In genomic region chr1:87621858-87622279, GRCm38 (mm10) we compare ENCODE assay signal across 8 mouse cellular contexts. TPM values are rescaled to one million over a fixed set of nuclear protein-coding genes. Genes with fewer than 3 reads are reported as not detected.
A peak's percentile ranks its signal among the peaks of the same experiment; 100 is the strongest.
DNase-seq lines count a peak whose midpoint lies in the region; ATAC-seq and TF ChIP-seq lines count a peak whose summit lies in the region.

No protein-coding gene starts in this region.

- dilution Hi-C loops in CH12.LX (cut with MboI; ENCODE audit: extremely low pct_ligation_motif_present, extremely low pct_unique_long_range_greater_than_20kb, low sequenced_read_pairs): no loop called here

- TF ChIP-seq POLR2A in CH12.LX (IDR thresholded peaks at IDR 0.05; ENCODE audit: low read depth, low read length): no peak; the same call in 1 of the 2 replicates

- TF ChIP-seq EP300 in CH12.LX (IDR thresholded peaks at IDR 0.05; ENCODE audit: low read length): peak; percentile 88

- 42% methylated on average over 3 of the region's 3 CpGs for WGBS in kidney, embryonic 16.5 days
- WGBS in liver, embryonic 15.5 days (ENCODE audit: insufficient replicate concordance): 36% methylated on average over 3 of the region's 3 CpGs

- no peak; the same call in 1 of the 2 replicates for TF ChIP-seq RAD21 in CH12.LX (IDR thresholded peaks at IDR 0.05; ENCODE audit: low read depth, low read length)

- no peaks in the 10 kb centered on the region for H3K9me3 ChIP-seq in kidney, embryonic 16.5 days (ENCODE audit: low read length)
- H3K9me3 ChIP-seq in CH12.LX (replicated peaks; ENCODE audit: low read length): peaks cover 1% of the 10 kb centered on the region
- no peaks in the 10 kb centered on the region for H3K9me3 ChIP-seq in liver, embryonic 15.5 days (replicated peaks)

- in situ Hi-C loops in CH12.LX (cut with MboI; ENCODE audit: low pct_ligation_motif_present, low pct_unique_long_range_greater_than_20kb, low sequenced_read_pairs): no loop called here

- peak; percentile 35 for ATAC-seq in kidney, embryonic 16.5 days (ENCODE audit: low FRiP score, low TSS enrichment)
- no peak for ATAC-seq in liver, embryonic 15.5 days (ENCODE audit: insufficient read depth)

- intact Hi-C loops in gastrocnemius, postnatal 14 days (cut with DNase I; ENCODE audit: low total_unique reads): no loop called here

- no peaks in the 10 kb centered on the region for H3K36me3 ChIP-seq in kidney, embryonic 16.5 days (ENCODE audit: insufficient read depth, low read length)
- H3K36me3 ChIP-seq in CH12.LX (replicated peaks in 1 of 2; ENCODE audit: control insufficient read depth in 1 of 2, insufficient read depth in 1 of 2, low read length in 1 of 2): peaks cover 4 to 31% of the 10 kb centered on the region in 2 experiments
- no peaks in the 10 kb centered on the region for H3K36me3 ChIP-seq in liver, embryonic 15.5 days (replicated peaks)

- H3K9ac ChIP-seq in kidney, embryonic 16.5 days (replicated peaks; ENCODE audit: low read length): no peak overlapping the region
- peak overlapping the region; percentile 59 for H3K9ac ChIP-seq in CH12.LX (ENCODE audit: insufficient read depth, low read depth)
- H3K9ac ChIP-seq in liver, embryonic 15.5 days: peak overlapping the region; percentile 12; the same call in 1 of the 2 replicates

- H3K79me2 ChIP-seq in CH12.LX (replicated peaks; ENCODE audit: control insufficient read depth, extremely low read depth, insufficient read depth, poor library complexity, severe bottlenecking): peaks cover 55% of the 10 kb centered on the region

- TF ChIP-seq CTCF in CH12.LX (conservative IDR thresholded peaks at IDR 0.05 in 1 of 2, IDR thresholded peaks at IDR 0.05 in 1 of 2; ENCODE audit: low read depth in 2 of 2, low read length in 2 of 2): no peak

- H3K27ac ChIP-seq in kidney, embryonic 16.5 days (ENCODE audit: low read length): no peak overlapping the region
- H3K27ac ChIP-seq in CH12.LX (ENCODE audit: insufficient read depth, low read depth): peak overlapping the region; percentile 98
- H3K27ac ChIP-seq in liver, embryonic 15.5 days (replicated peaks): peak overlapping the region; percentile 81

- H3K4me2 ChIP-seq in kidney, embryonic 16.5 days (replicated peaks; ENCODE audit: low read depth, low read length): peak overlapping the region; percentile 32
- H3K4me2 ChIP-seq in CH12.LX (ENCODE audit: insufficient read depth, low read depth, poor library complexity, severe bottlenecking): peak overlapping the region; percentile 84
- peak overlapping the region; percentile 73 for H3K4me2 ChIP-seq in liver, embryonic 15.5 days

- no peaks in the 10 kb centered on the region for H3K27me3 ChIP-seq in kidney, embryonic 16.5 days (ENCODE audit: insufficient read depth, low read length)
- no peaks in the 10 kb centered on the region for H3K27me3 ChIP-seq in CH12.LX (replicated peaks)
- no peaks in the 10 kb centered on the region for H3K27me3 ChIP-seq in liver, embryonic 15.5 days

- peak overlapping the region; percentile 38 for H3K4me3 ChIP-seq in kidney, embryonic 16.5 days (ENCODE audit: low read length)
- peak overlapping the region; percentile 87 to 98 (median 94) for H3K4me3 ChIP-seq in CH12.LX (replicated peaks in 1 of 3; ENCODE audit: low read depth in 2 of 3, low read length in 2 of 3, poor library complexity in 1 of 3)
- H3K4me3 ChIP-seq in liver, embryonic 15.5 days (replicated peaks): peak overlapping the region; percentile 61

- H3K4me1 ChIP-seq in kidney, embryonic 16.5 days (ENCODE audit: insufficient read depth, low read length): 0 out of 2 replicates have a peak, but pooled peaks cover 4% of the 10 kb centered on the region
- peaks cover 22 to 51% of the 10 kb centered on the region in 2 experiments for H3K4me1 ChIP-seq in CH12.LX (ENCODE audit: control insufficient read depth in 1 of 2, insufficient read depth in 2 of 2)
- H3K4me1 ChIP-seq in liver, embryonic 15.5 days (replicated peaks): peaks cover 71% of the 10 kb centered on the region

- peak; percentile 23 for DNase-seq in adrenal gland, adult 2 months
- no peak for DNase-seq in adrenal gland, adult 18-20 months (ENCODE audit: low spot score in 2 of 2)
- DNase-seq in kidney, postnatal 36 days: no peak
- peak; percentile 94 for DNase-seq in CH12.LX (ENCODE audit: extremely low read depth)
- DNase-seq in gastrocnemius, postnatal 14 days: no peak
- no peak for DNase-seq in cerebellum, adult 11 months

TF ChIP-seq in CH12.LX, 34 proteins besides CTCF, POLR2A, EP300 and RAD21:
- TF ChIP-seq CHD2 (IDR thresholded peaks at IDR 0.05; ENCODE audit: low read length) (peak; percentile 81; the same call in 1 of the 2 replicates), KAT2A (IDR thresholded peaks at IDR 0.05; ENCODE audit: insufficient replicate concordance, low read length) (no peak), UBTF (IDR thresholded peaks at IDR 0.05; ENCODE audit: low read depth, low read length) (no peak; the same call in 1 of the 2 replicates), ZMIZ1 (IDR thresholded peaks at IDR 0.05; ENCODE audit: low read depth, low read length) (peak; percentile 37; the same call in 1 of the 2 replicates), ZC3H11A (IDR thresholded peaks at IDR 0.05; ENCODE audit: low read depth, low read length) (no peak), HCFC1 (IDR thresholded peaks at IDR 0.05; ENCODE audit: low read depth, low read length) (0 out of 2 replicates have a peak, but pooled peaks have one; percentile 30), MAFK (IDR thresholded peaks at IDR 0.05; ENCODE audit: insufficient replicate concordance, low read length) (peak; percentile 27; the same call in 1 of the 2 replicates), ETS1 (conservative IDR thresholded peaks at IDR 0.05; ENCODE audit: low read depth, low read length) (peak; percentile 92), SIN3A (IDR thresholded peaks at IDR 0.05; ENCODE audit: low read length) (peak; percentile 80), NRF1 (IDR thresholded peaks at IDR 0.05; ENCODE audit: low read depth, low read length) (no peak), BHLHE40 (IDR thresholded peaks at IDR 0.05; ENCODE audit: low read depth, low read length) (peak; percentile 82), MYC (IDR thresholded peaks at IDR 0.05; ENCODE audit: low read depth, low read length) (peak; percentile 76), JUN (IDR thresholded peaks at IDR 0.05; ENCODE audit: insufficient read depth, low read depth, low read length) (no peak), CHD1 (IDR thresholded peaks at IDR 0.05; ENCODE audit: low read depth, low read length) (no peak), TCF12 (IDR thresholded peaks at IDR 0.05; ENCODE audit: low read depth, low read length) (peak; percentile 94), USF1 (IDR thresholded peaks at IDR 0.05; ENCODE audit: low read depth, low read length) (no peak), TBP (conservative IDR thresholded peaks at IDR 0.05; ENCODE audit: low read depth, low read length) (peak; percentile 59), ZNF384 (IDR thresholded peaks at IDR 0.05; ENCODE audit: low read depth, low read length) (peak; percentile 88), IRF4 (IDR thresholded peaks at IDR 0.05; ENCODE audit: low read depth, low read length) (peak; percentile 79), MEF2A (IDR thresholded peaks at IDR 0.05; ENCODE audit: borderline replicate concordance, low read depth, low read length) (peak; percentile 85), SMC3 (IDR thresholded peaks at IDR 0.05; ENCODE audit: low read depth, low read length) (peak; percentile 21), ZKSCAN1 (IDR thresholded peaks at IDR 0.05; ENCODE audit: borderline replicate concordance, low read depth, low read length) (no peak), ELF1 (IDR thresholded peaks at IDR 0.05; ENCODE audit: low read depth, low read length) (no peak; the same call in none of the 2 replicates), JUND (conservative IDR thresholded peaks at IDR 0.05; ENCODE audit: low read depth, low read length) (peak; percentile 5; the same call in 1 of the 2 replicates), POLR2AphosphoS2 (IDR thresholded peaks at IDR 0.05; ENCODE audit: low read depth, low read length) (no peak), USF2 (conservative IDR thresholded peaks at IDR 0.05; ENCODE audit: low read depth, low read length) (no peak), MAX (IDR thresholded peaks at IDR 0.05; ENCODE audit: low read length) (no peak; the same call in 1 of the 2 replicates), PAX5 (IDR thresholded peaks at IDR 0.05; ENCODE audit: low read length) (no peak), MAZ (IDR thresholded peaks at IDR 0.05; ENCODE audit: low read depth, low read length) (peak; percentile 70)

RNA-seq across cellular contexts. Expression of gene Inpp5d, which starts 1.8 kb away (rescaled TPM):
- 10 to 100 TPM; 11.5 to 18.4 TPM for total RNA-seq in adrenal gland, adult 2 months (2021)
- 17.5 and 21.1 TPM in 2 replicates for polyA plus RNA-seq in adrenal gland, adult 2 months (2012; rRNA removed)
- total RNA-seq in adrenal gland, adult 18-20 months (2021): 10 to 100 TPM; 15.8 to 29.3 TPM
- polyA plus RNA-seq in kidney, embryonic 16.5 days (2015; fragmentation: Nextera tagmentation; extraction: Ambion mirVana): 8.6 and 9.1 TPM in 2 replicates
- 80.9 and 97.1 TPM in 2 replicates for total RNA-seq in CH12.LX (2012; rRNA removed)
- 106 and 112 TPM in 2 replicates for total RNA-seq in CH12.LX (2014; rRNA removed)
- 109 TPM in 2 replicates for polyA plus RNA-seq in CH12.LX (2012; ENCODE audit: insufficient read length, low read depth)
- polyA plus RNA-seq in liver, embryonic 15.5 days (2015; fragmentation: Nextera tagmentation; extraction: Ambion mirVana): 10.9 and 13.4 TPM in 2 replicates
- total RNA-seq in gastrocnemius, postnatal 14 days (2021): 1 to 10 TPM; 3.9 to 7.3 TPM

RNA-seq across cellular contexts. Expression of gene Ngef, which starts 48.2 kb away (rescaled TPM):
- under 1 TPM; 0.14 to 0.41 TPM for total RNA-seq in adrenal gland, adult 2 months (2021)
- polyA plus RNA-seq in adrenal gland, adult 2 months (2012; rRNA removed): 0.29 and 0.39 TPM in 2 replicates
- total RNA-seq in adrenal gland, adult 18-20 months (2021): under 1 TPM; 0.56 to 0.80 TPM
- 2.0 and 2.7 TPM in 2 replicates for polyA plus RNA-seq in kidney, embryonic 16.5 days (2015; fragmentation: Nextera tagmentation; extraction: Ambion mirVana)
- total RNA-seq in CH12.LX (2012; rRNA removed): 0.04 TPM in 1 of 2 replicates, not detected in the other
- total RNA-seq in CH12.LX (2014; rRNA removed): not detected in 2 replicates
- polyA plus RNA-seq in CH12.LX (2012; ENCODE audit: insufficient read length, low read depth): not detected in 2 replicates
- 6.6 and 9.1 TPM in 2 replicates for polyA plus RNA-seq in liver, embryonic 15.5 days (2015; fragmentation: Nextera tagmentation; extraction: Ambion mirVana)
- total RNA-seq in gastrocnemius, postnatal 14 days (2021): under 1 TPM; 0.53 to 0.58 TPM

Comparison
In these comparisons a context has a peak if more than half of its experiments do, and no peak if none do; other contexts are left out.
1. DNase-seq: peak in adrenal gland, adult 2 months (single experiment) and CH12.LX (single experiment); none in adrenal gland, adult 18-20 months (0 of 2), kidney, postnatal 36 days (0 of 2), gastrocnemius, postnatal 14 days (single experiment) and cerebellum, adult 11 months (single experiment).
2. H3K4me2 ChIP-seq: peak in every context shown above with its lines; median percentile 84 in CH12.LX; 73 in liver, embryonic 15.5 days; 32 in kidney, embryonic 16.5 days.
3. H3K4me3 ChIP-seq: peak in every context shown above with its lines; median percentile 94 in CH12.LX; 61 in liver, embryonic 15.5 days; 38 in kidney, embryonic 16.5 days.